Mouse (Mus musculus) liver, embryonic 18 days (tissue): Measurements from ENCODE around the gene Eda2r. TPM values are rescaled to one million over a fixed set of nuclear protein-coding genes. Genes with fewer than 3 reads are reported as not detected.

ENCODE experiments used
- polyA plus RNA-seq: library from polyadenylated mRNA; depleted of rRNA; stranded (reverse); fragments of >200 nt; gene quantifications from 2 replicates; pipeline ENCODE4 v1.2.3, GENCODE M21; 2012; rRNA removed

The Eda2r gene
- polyA plus RNA-seq = 0.10 and 0.12 TPM in 2 replicates

GRCm38 (mm10) chrX:97377065-97377421, at the start of gene Eda2r:
Eda2r (minus strand) TSS chrX:97377216.

